Mouse (Mus musculus) thymus, adult 18-20 months (tissue): ENCODE measurements around the gene Cpne7.
A peak's percentile ranks its signal among the peaks of the same experiment; 100 is the strongest.
"Not testable (repeated sequence)": the region's sequence is repeated elsewhere in the genome, so short reads cannot be mapped to it uniquely, and the experiment has no call there.

Experiments
- DNase-seq, 2 experiments: peaks; one replicate each; pipeline ENCODE4 v3.0.0; 2022; ENCODE audit warnings: mixed read lengths in 2 of 2

Gene Cpne7

GRCm38 (mm10) chr8:123117127-123117731, at the start of gene Cpne7:
Cpne7 (plus strand) TSS chr8:123117374.
- no peak for DNase-seq

GRCm38 (mm10) chr8:123071176-123071575, 46.0 kb upstream of the Cpne7 start:
- no peak for DNase-seq

- no peak for DNase-seq
These were observed 40.0 kb upstream of the Cpne7 start for GRCm38 (mm10) chr8:123077213-123077612.

- no peak for DNase-seq
These were observed 34.2 kb upstream of the Cpne7 start for GRCm38 (mm10) chr8:123082993-123083392.

GRCm38 (mm10) chr8:123083610-123084009, 33.6 kb upstream of the Cpne7 start:
- DNase-seq: no peak

GRCm38 (mm10) chr8:123087289-123087688, 29.9 kb upstream of the Cpne7 start:
- no peak for DNase-seq

GRCm38 (mm10) chr8:123097216-123097615, 20.0 kb upstream of the Cpne7 start:
- DNase-seq: no peak

GRCm38 (mm10) chr8:123097786-123098584, 19.2 kb upstream of the Cpne7 start:
- DNase-seq: peak; percentile 32 to 50

GRCm38 (mm10) chr8:123100288-123100687, 16.9 kb upstream of the Cpne7 start:
- no peak for DNase-seq

- no peak for DNase-seq
These were observed 15.9 kb upstream of the Cpne7 start for GRCm38 (mm10) chr8:123101244-123101643.

- peak; percentile 92 for DNase-seq
These were observed 15.2 kb upstream of the Cpne7 start, which contains the start of gene Rpl13 for GRCm38 (mm10) chr8:123101735-123102685. Rpl13 (plus strand) TSS chr8:123102350.

- not testable (repeated sequence) for DNase-seq
These were observed 14.3 kb upstream of the Cpne7 start for GRCm38 (mm10) chr8:123102855-123103254.

- DNase-seq: no peak
These were observed 13.9 kb upstream of the Cpne7 start for GRCm38 (mm10) chr8:123103285-123103684.

GRCm38 (mm10) chr8:123104046-123104767, 13.0 kb upstream of the Cpne7 start:
- no peak for DNase-seq

GRCm38 (mm10) chr8:123105553-123106326, 11.4 kb upstream of the Cpne7 start:
- DNase-seq: no peak

- no peak for DNase-seq
These were observed 10.6 kb upstream of the Cpne7 start for GRCm38 (mm10) chr8:123106531-123106930.

- no peak for DNase-seq
These were observed 9.2 kb upstream of the Cpne7 start for GRCm38 (mm10) chr8:123108010-123108409.

- no peak for DNase-seq
These were observed 8.2 kb upstream of the Cpne7 start for GRCm38 (mm10) chr8:123108953-123109352.

GRCm38 (mm10) chr8:123110649-123111048, 6.5 kb upstream of the Cpne7 start:
- peak in 1 of 2 experiments; percentile 30 for DNase-seq

- DNase-seq: no peak
These were observed 4.3 kb upstream of the Cpne7 start for GRCm38 (mm10) chr8:123112892-123113291.

- DNase-seq: no peak
These were observed 3.2 kb upstream of the Cpne7 start for GRCm38 (mm10) chr8:123113908-123114469.
